Mouse (Mus musculus) forebrain, embryonic 11.5 days (tissue): ENCODE measurements around the gene Maml2. TPM values are rescaled to one million over a fixed set of nuclear protein-coding genes. Genes with fewer than 3 reads are reported as not detected.

Experiments
- ATAC-seq: fragments of 200-750 bp; cut with Nextera tagmentation; replicated peaks from 2 replicates; pipeline ENCODE4 v1.8.0; 2017; ENCODE audit warnings: moderate TSS enrichment; ENCODE audit not compliant: low FRiP score
- DNase-seq: peaks from one replicate; pipeline ENCODE4 v3.0.0-alpha.2; 2017; ENCODE audit warnings: low spot score
- H3K27ac ChIP-seq: fragments of 300-500 bp; sonication (generic); 2 replicates; pipeline ENCODE4 v1.5.1; 2014; ENCODE audit warnings: low read depth, low read length
- H3K27me3 ChIP-seq: fragments of 300-500 bp; sonication (generic); 2 replicates; pipeline ENCODE4 v1.6.1; 2014; ENCODE audit warnings: mild to moderate bottlenecking, low read length, mixed read lengths; ENCODE audit not compliant: control insufficient read depth, insufficient read depth
- H3K36me3 ChIP-seq: fragments of 300-500 bp; sonication (generic); 2 replicates; pipeline ENCODE4 v1.6.1; 2014; ENCODE audit warnings: mild to moderate bottlenecking, low read length, moderate library complexity, mixed read lengths; ENCODE audit not compliant: control insufficient read depth, insufficient read depth
- H3K4me1 ChIP-seq: fragments of 300-500 bp; sonication (generic); replicated peaks from 2 replicates; pipeline ENCODE4 v1.6.1; 2014; ENCODE audit warnings: low read length, mixed read lengths; ENCODE audit not compliant: control insufficient read depth, insufficient read depth
- H3K4me2 ChIP-seq: fragments of 300-500 bp; sonication (generic); 2 replicates; pipeline ENCODE4 v1.6.1; 2014; ENCODE audit warnings: low read depth, mild to moderate bottlenecking, low read length, moderate library complexity, mixed read lengths; ENCODE audit not compliant: severe bottlenecking
- H3K4me3 ChIP-seq: fragments of 300-500 bp; sonication (generic); 2 replicates; pipeline ENCODE4 v1.5.1; 2014; ENCODE audit warnings: low read depth, low read length
- H3K9ac ChIP-seq: fragments of 300-500 bp; sonication (generic); 2 replicates; pipeline ENCODE4 v1.6.1; 2014; ENCODE audit warnings: low read length
- H3K9me3 ChIP-seq: fragments of 300-500 bp; sonication (generic); 2 replicates; pipeline ENCODE4 v1.6.1; 2016; ENCODE audit warnings: low read length, mixed read lengths; ENCODE audit not compliant: control insufficient read depth
- WGBS: fragments of 180-500 bp; shearing (Covaris S2); extraction: QIAGEN DNeasy Blood & Tissue Kit; methylation state at CpG from one replicate; pipeline ENCODE4 v1.1.7; 2014; 5-methylcytosine and 5-hydroxymethylcytosine counted together
- polyA plus RNA-seq: library from polyadenylated mRNA; unstranded; fragments of >200 nt; fragmentation: Nextera tagmentation; extraction: Ambion mirVana; gene quantifications from 2 replicates; pipeline ENCODE4 v1.2.1, GENCODE M21; 2014

Gene Maml2
- polyA plus RNA-seq, 1 experiment from 2014 or later, result 9.8 TPM

GRCm38 (mm10) chr9:13540781-13541180, 243.0 kb downstream of the Maml2 start:
- ATAC-seq (no peak), DNase-seq (no peak)
- no peak overlapping the region for H3K4me2 ChIP-seq
- H3K36me3 ChIP-seq, result no peaks in the 10 kb centered on the region
- 0 out of 2 replicates have a peak overlapping the region, but pooled peaks have one; percentile 6 for H3K27ac ChIP-seq
- no peak overlapping the region for H3K4me3 ChIP-seq
- WGBS, result 60% methylated on average over 6 of the region's 6 CpGs
- peaks cover 10% of the 10 kb centered on the region; the same call in 1 of the 2 replicates for H3K4me1 ChIP-seq
- H3K9ac ChIP-seq, result no peak overlapping the region
- H3K9me3 ChIP-seq, result no peaks in the 10 kb centered on the region
- H3K27me3 ChIP-seq, result no peaks in the 10 kb centered on the region

- no peak overlapping the region for H3K27ac ChIP-seq
- H3K9me3 ChIP-seq, result no peaks in the 10 kb centered on the region
- peaks cover 10% of the 10 kb centered on the region; the same call in 1 of the 2 replicates for H3K4me1 ChIP-seq
- no peak for ATAC-seq
- WGBS, result 63% methylated on average over 8 of the region's 8 CpGs
- no peak overlapping the region for H3K4me2 ChIP-seq
- H3K27me3 ChIP-seq, result no peaks in the 10 kb centered on the region
- no peak for DNase-seq
- no peak overlapping the region for H3K9ac ChIP-seq
- H3K36me3 ChIP-seq, result no peaks in the 10 kb centered on the region
- H3K4me3 ChIP-seq, result no peak overlapping the region
Measured at GRCm38 (mm10) chr9:13543167-13543566, 245.4 kb downstream of the Maml2 start.

GRCm38 (mm10) chr9:13544133-13544532, 246.4 kb downstream of the Maml2 start:
- Histone ChIP-seq H3K27ac (no peak overlapping the region), H3K4me2 (no peak overlapping the region), H3K36me3 (no peaks in the 10 kb centered on the region), H3K4me3 (no peak overlapping the region), H3K9me3 (no peaks in the 10 kb centered on the region), H3K27me3 (no peaks in the 10 kb centered on the region), H3K4me1 (peaks cover 4% of the 10 kb centered on the region; the same call in 1 of the 2 replicates), H3K9ac (no peak overlapping the region)
- DNase-seq (no peak), ATAC-seq (no peak)
- WGBS, result 48% methylated on average over 8 of the region's 8 CpGs

GRCm38 (mm10) chr9:13545726-13546125, 248.0 kb downstream of the Maml2 start:
- no peaks in the 10 kb centered on the region for H3K36me3 ChIP-seq
- WGBS, result 89% methylated on average over 6 of the region's 6 CpGs
- no peak overlapping the region for H3K4me2 ChIP-seq
- ATAC-seq (no peak), DNase-seq (no peak)
- H3K9me3 ChIP-seq, result no peaks in the 10 kb centered on the region
- no peaks in the 10 kb centered on the region for H3K27me3 ChIP-seq
- no peak overlapping the region for H3K4me3 ChIP-seq
- H3K9ac ChIP-seq, result no peak overlapping the region
- H3K27ac ChIP-seq, result no peak overlapping the region
- H3K4me1 ChIP-seq, result no peaks in the 10 kb centered on the region

GRCm38 (mm10) chr9:13549911-13550310, 252.2 kb downstream of the Maml2 start:
- no peak for ATAC-seq

GRCm38 (mm10) chr9:13552380-13553052, 254.8 kb downstream of the Maml2 start:
- H3K4me3 ChIP-seq, result no peak overlapping the region
- no peaks in the 10 kb centered on the region for H3K36me3 ChIP-seq
- ATAC-seq (no peak), DNase-seq (no peak)
- H3K27me3 ChIP-seq, result no peaks in the 10 kb centered on the region
- no peak overlapping the region for H3K27ac ChIP-seq
- WGBS, result 75% methylated on average over 5 of the region's 5 CpGs
- no peaks in the 10 kb centered on the region for H3K9me3 ChIP-seq
- H3K4me2 ChIP-seq, result no peak overlapping the region
- no peak overlapping the region for H3K9ac ChIP-seq
- H3K4me1 ChIP-seq, result 0 out of 2 replicates have a peak, but pooled peaks cover 2% of the 10 kb centered on the region

More at GRCm38 (mm10) chr9:13549911-13550310, 252.2 kb downstream of the Maml2 start:
- no peaks in the 10 kb centered on the region for H3K27me3 ChIP-seq
- no peak overlapping the region for H3K4me2 ChIP-seq
- no peak overlapping the region for H3K9ac ChIP-seq
- H3K27ac ChIP-seq, result no peak overlapping the region
- no peaks in the 10 kb centered on the region for H3K9me3 ChIP-seq
- H3K4me1 ChIP-seq, result no peaks in the 10 kb centered on the region
- no peak overlapping the region for H3K4me3 ChIP-seq
- WGBS, result 90% methylated on average over 3 of the region's 3 CpGs
- no peak for DNase-seq
- no peaks in the 10 kb centered on the region for H3K36me3 ChIP-seq

GRCm38 (mm10) chr9:13554773-13555172, 257.0 kb downstream of the Maml2 start:
- ATAC-seq, result no peak
- DNase-seq, result no peak
- H3K4me3 ChIP-seq, result no peak overlapping the region
- no peaks in the 10 kb centered on the region for H3K27me3 ChIP-seq
- WGBS, result 94% methylated on average over 5 of the region's 5 CpGs
- no peak overlapping the region for H3K9ac ChIP-seq
- H3K4me2 ChIP-seq, result no peak overlapping the region
- 0 out of 2 replicates have a peak, but pooled peaks cover 2% of the 10 kb centered on the region for H3K4me1 ChIP-seq
- no peak overlapping the region for H3K27ac ChIP-seq
- no peaks in the 10 kb centered on the region for H3K9me3 ChIP-seq
- H3K36me3 ChIP-seq, result no peaks in the 10 kb centered on the region

GRCm38 (mm10) chr9:13555973-13556481, 258.3 kb downstream of the Maml2 start:
- H3K27ac ChIP-seq, result no peak overlapping the region
- H3K9ac ChIP-seq, result peak overlapping the region; percentile 8; the same call in 1 of the 2 replicates
- H3K4me2 ChIP-seq, result no peak overlapping the region
- ATAC-seq (no peak), DNase-seq (no peak)
- 37% methylated on average over 8 of the region's 8 CpGs for WGBS
- H3K9me3 ChIP-seq, result no peaks in the 10 kb centered on the region
- H3K4me3 ChIP-seq, result no peak overlapping the region
- H3K36me3 ChIP-seq, result no peaks in the 10 kb centered on the region
- H3K4me1 ChIP-seq, result 0 out of 2 replicates have a peak, but pooled peaks cover 2% of the 10 kb centered on the region
- H3K27me3 ChIP-seq, result no peaks in the 10 kb centered on the region

GRCm38 (mm10) chr9:13556696-13557095, 258.9 kb downstream of the Maml2 start:
- no peak for ATAC-seq
- 94% methylated on average over 3 of the region's 3 CpGs for WGBS
- no peak overlapping the region for H3K4me2 ChIP-seq
- DNase-seq, result no peak
- H3K9ac ChIP-seq, result no peak overlapping the region
- H3K4me1 ChIP-seq, result 0 out of 2 replicates have a peak, but pooled peaks cover 2% of the 10 kb centered on the region
- H3K36me3 ChIP-seq, result no peaks in the 10 kb centered on the region
- no peaks in the 10 kb centered on the region for H3K9me3 ChIP-seq
- H3K27me3 ChIP-seq, result no peaks in the 10 kb centered on the region
- H3K4me3 ChIP-seq, result no peak overlapping the region
- H3K27ac ChIP-seq, result no peak overlapping the region
